Mouse (Mus musculus): ENCODE measurements around the gene Rbm14.

DNA sequence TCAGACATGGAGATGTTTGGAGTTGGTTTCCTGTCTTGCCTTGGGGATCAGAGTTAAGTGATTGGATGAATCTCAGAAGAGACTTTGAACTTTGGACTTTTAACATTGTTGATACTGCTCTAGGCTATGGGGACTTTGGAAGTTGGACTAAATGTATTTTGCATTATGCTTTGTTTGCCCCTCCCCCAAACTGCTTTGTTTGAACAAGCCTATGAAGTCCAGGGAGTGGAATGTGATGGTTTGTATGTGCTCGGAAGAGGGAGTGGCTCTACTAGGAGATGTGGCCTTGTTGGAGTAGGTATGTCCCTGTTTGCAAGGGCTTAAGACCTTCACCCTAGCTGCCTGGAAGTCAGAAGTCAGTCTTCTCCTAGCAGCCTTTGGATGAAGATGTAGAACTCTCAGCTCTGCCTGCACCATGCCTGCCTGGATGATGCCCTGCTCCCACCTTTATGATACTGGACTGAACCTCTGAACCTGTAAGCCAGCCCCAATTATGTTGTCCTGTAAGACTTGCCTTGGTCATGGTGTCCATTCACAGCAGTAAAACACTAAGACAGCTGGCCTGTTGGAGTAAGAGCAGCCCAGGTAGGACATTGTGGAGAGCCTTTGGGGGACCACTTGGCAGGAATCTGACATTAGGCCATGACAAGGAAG, 5.9 kb upstream of the Rbm14 start:
- TF ChIP-seq CHD2 (IDR thresholded peaks at IDR 0.05; ENCODE audit: low read depth, low read length) (no peak), ZC3H11A (IDR thresholded peaks at IDR 0.05; ENCODE audit: borderline replicate concordance, low read depth, low read length) (no peak), HCFC1 (IDR thresholded peaks at IDR 0.05; ENCODE audit: borderline replicate concordance, insufficient read depth, low read length) (no peak)
